In the genomic region with DNA sequence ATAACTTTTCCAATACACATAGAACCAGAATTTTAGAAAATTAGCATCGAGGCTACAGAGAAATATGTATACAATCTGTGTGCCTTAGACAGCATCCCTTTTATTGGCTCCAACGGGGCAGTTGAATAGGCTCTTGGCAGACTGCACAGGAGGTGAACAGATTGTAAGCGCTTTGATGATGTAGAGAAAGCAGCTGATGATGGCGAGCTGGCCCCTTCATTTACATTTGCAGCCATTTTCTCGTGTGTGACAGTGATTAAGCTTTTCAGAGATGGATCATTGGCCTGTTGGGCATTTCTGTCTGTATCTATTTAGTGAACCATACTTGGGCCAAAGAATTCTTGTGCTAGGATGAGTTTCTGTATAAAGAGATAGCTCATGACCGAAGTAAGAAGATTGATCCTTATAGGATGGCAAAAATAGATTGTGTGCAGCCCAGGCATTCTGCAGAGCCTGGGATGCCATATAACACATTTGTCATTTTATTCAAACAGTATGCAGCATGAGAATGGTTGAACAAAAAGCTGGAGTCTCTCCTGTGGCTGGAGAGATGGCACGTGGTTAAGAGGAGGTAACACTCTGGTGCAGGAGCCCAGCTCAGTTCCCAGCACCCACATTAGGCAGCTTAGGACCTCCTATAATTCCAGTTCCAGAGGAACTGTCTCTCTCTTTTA, we compare ENCODE assay signal across 15 mouse cellular contexts.
A peak's percentile ranks its signal among the peaks of the same experiment; 100 is the strongest.
DNase-seq lines count a peak whose midpoint lies in the region; ATAC-seq lines count a peak whose summit lies in the region.
"Had no signal": no experiment of that assay in that cellular context is flagged by ENCODE, and none has a peak within 500 bp of the region (broad histone marks: within the 10 kb centered on the region; RNA-seq: fewer than 3 reads in every experiment).

No protein-coding gene starts in this region.

- H3K9ac ChIP-seq in hindbrain, embryonic 12.5 days, result no peak overlapping the region
- no peak overlapping the region for H3K9ac ChIP-seq in hindbrain, embryonic 11.5 days (ENCODE audit: low read depth, low read length)
- H3K9ac ChIP-seq in neural tube, embryonic 13.5 days, result no peak overlapping the region
- H3K9ac ChIP-seq in hindbrain, embryonic 16.5 days (ENCODE audit: low read depth, low read length), result no peak overlapping the region
- H3K9ac ChIP-seq in heart, embryonic 11.5 days (ENCODE audit: low read depth, low read length), result no peak overlapping the region
- H3K9ac ChIP-seq: heart, embryonic 15.5 days; intestine, embryonic 15.5 days; liver, embryonic 15.5 days had no signal

- H3K27ac ChIP-seq in hindbrain, embryonic 12.5 days, result peak overlapping the region; percentile 1; the same call in 1 of the 2 replicates
- no peak overlapping the region; the same call in 1 of the 2 replicates for H3K27ac ChIP-seq in hindbrain, embryonic 11.5 days (ENCODE audit: low read depth, low read length)
- peak overlapping the region; percentile 42 for H3K27ac ChIP-seq in neural tube, embryonic 13.5 days (replicated peaks)
- H3K27ac ChIP-seq in hindbrain, embryonic 16.5 days (ENCODE audit: low read depth, low read length), result 0 out of 2 replicates have a peak overlapping the region, but pooled peaks have one; percentile 25
- H3K27ac ChIP-seq in heart, embryonic 11.5 days (ENCODE audit: low read depth, low read length), result no peak overlapping the region
- H3K27ac ChIP-seq: heart, embryonic 15.5 days; intestine, embryonic 15.5 days; left cerebral cortex, adult 2 months; liver, embryonic 15.5 days had no signal

- DNase-seq in hindbrain, embryonic 11.5 days (ENCODE audit: low spot score), result no peak
- DNase-seq in neural tube, embryonic 10.5 days (ENCODE audit: extremely low spot score, low spot score), result no peak
- DNase-seq in thymus, postnatal 10 days (ENCODE audit: low spot score in 2 of 2), result no peak
- DNase-seq in testis, postnatal 14 days (ENCODE audit: low spot score), result no peak
- DNase-seq: adrenal gland, adult 8-10 months; gastrocnemius, postnatal 10 days; thymus, adult 18-20 months had no signal

- peaks cover under 1% of the 10 kb centered on the region for H3K4me1 ChIP-seq in hindbrain, embryonic 12.5 days
- H3K4me1 ChIP-seq in hindbrain, embryonic 11.5 days (replicated peaks; ENCODE audit: control insufficient read depth, insufficient read depth, low read length), result no peaks in the 10 kb centered on the region
- H3K4me1 ChIP-seq in neural tube, embryonic 13.5 days (replicated peaks), result peaks cover 16% of the 10 kb centered on the region
- H3K4me1 ChIP-seq in hindbrain, embryonic 16.5 days (ENCODE audit: control insufficient read depth, insufficient read depth, low read depth, low read length), result peaks cover under 1% of the 10 kb centered on the region
- no peaks in the 10 kb centered on the region for H3K4me1 ChIP-seq in heart, embryonic 11.5 days (ENCODE audit: control insufficient read depth, insufficient read depth, low read length)
- H3K4me1 ChIP-seq: heart, embryonic 15.5 days; intestine, embryonic 15.5 days; liver, embryonic 15.5 days had no signal

- H3K4me3 ChIP-seq in hindbrain, embryonic 12.5 days, result no peak overlapping the region
- no peak overlapping the region for H3K4me3 ChIP-seq in hindbrain, embryonic 11.5 days (ENCODE audit: low read depth, low read length)
- H3K4me3 ChIP-seq in neural tube, embryonic 13.5 days, result no peak overlapping the region
- no peak overlapping the region for H3K4me3 ChIP-seq in hindbrain, embryonic 16.5 days (ENCODE audit: low read length)
- H3K4me3 ChIP-seq in heart, embryonic 11.5 days (ENCODE audit: low read depth, low read length), result no peak overlapping the region
- H3K4me3 ChIP-seq: heart, embryonic 15.5 days; intestine, embryonic 15.5 days; left cerebral cortex, adult 2 months; liver, embryonic 15.5 days had no signal

- WGBS in hindbrain, embryonic 12.5 days, result 47% methylated on average over 7 of the region's 7 CpGs
- WGBS in hindbrain, embryonic 11.5 days, result 59% methylated on average over 7 of the region's 7 CpGs
- 39% methylated on average over 7 of the region's 7 CpGs for WGBS in neural tube, embryonic 13.5 days
- WGBS in hindbrain, embryonic 16.5 days, result 30% methylated on average over 7 of the region's 7 CpGs
- 79% methylated on average over 7 of the region's 7 CpGs for WGBS in heart, embryonic 11.5 days (ENCODE audit: insufficient replicate concordance)

- peak; percentile 29; the same call in 1 of the 2 replicates for ATAC-seq in hindbrain, embryonic 12.5 days (ENCODE audit: low FRiP score)
- no peak for ATAC-seq in hindbrain, embryonic 11.5 days (ENCODE audit: low FRiP score)
- ATAC-seq in neural tube, embryonic 13.5 days (ENCODE audit: low read depth), result peak; percentile 74
- ATAC-seq in hindbrain, embryonic 16.5 days, result peak; percentile 87
- ATAC-seq in heart, embryonic 11.5 days (replicated peaks; ENCODE audit: insufficient number of reproducible peaks, low FRiP score, low TSS enrichment), result no peak
- ATAC-seq: intestine, embryonic 15.5 days had no signal

- no peak overlapping the region for H3K4me2 ChIP-seq in hindbrain, embryonic 12.5 days (replicated peaks)
- no peak overlapping the region for H3K4me2 ChIP-seq in hindbrain, embryonic 11.5 days (replicated peaks; ENCODE audit: low read depth, low read length)
- no peak overlapping the region for H3K4me2 ChIP-seq in neural tube, embryonic 13.5 days
- no peak overlapping the region for H3K4me2 ChIP-seq in hindbrain, embryonic 16.5 days (ENCODE audit: low read length)
- H3K4me2 ChIP-seq in heart, embryonic 11.5 days, result no peak overlapping the region
- H3K4me2 ChIP-seq: heart, embryonic 15.5 days; intestine, embryonic 15.5 days; liver, embryonic 15.5 days had no signal

- no peaks in the 10 kb centered on the region; the same call in 1 of the 2 replicates for H3K9me3 ChIP-seq in hindbrain, embryonic 12.5 days (replicated peaks)
- no peaks in the 10 kb centered on the region for H3K9me3 ChIP-seq in hindbrain, embryonic 11.5 days (ENCODE audit: control insufficient read depth, low read length)
- H3K9me3 ChIP-seq in neural tube, embryonic 13.5 days, result peaks cover 5% of the 10 kb centered on the region
- H3K9me3 ChIP-seq in hindbrain, embryonic 16.5 days (ENCODE audit: control insufficient read depth, low read length), result 0 out of 2 replicates have a peak, but pooled peaks cover 3% of the 10 kb centered on the region
- no peaks in the 10 kb centered on the region for H3K9me3 ChIP-seq in heart, embryonic 11.5 days (replicated peaks; ENCODE audit: control insufficient read depth, low read length)
- H3K9me3 ChIP-seq: heart, embryonic 15.5 days; intestine, embryonic 15.5 days; liver, embryonic 15.5 days had no signal

- H3K36me3 ChIP-seq in hindbrain, embryonic 12.5 days, result no peaks in the 10 kb centered on the region; the same call in 1 of the 2 replicates
- no peaks in the 10 kb centered on the region for H3K36me3 ChIP-seq in hindbrain, embryonic 11.5 days (ENCODE audit: control insufficient read depth, insufficient read depth, low read length)
- H3K36me3 ChIP-seq in neural tube, embryonic 13.5 days, result 0 out of 2 replicates have a peak, but pooled peaks cover 5% of the 10 kb centered on the region
- H3K36me3 ChIP-seq in hindbrain, embryonic 16.5 days (ENCODE audit: control insufficient read depth, insufficient read depth, low read length), result no peaks in the 10 kb centered on the region
- no peaks in the 10 kb centered on the region for H3K36me3 ChIP-seq in heart, embryonic 11.5 days (ENCODE audit: control insufficient read depth, insufficient read depth, low read length)
- H3K36me3 ChIP-seq: heart, embryonic 15.5 days; intestine, embryonic 15.5 days; liver, embryonic 15.5 days had no signal

- H3K27me3 ChIP-seq in hindbrain, embryonic 12.5 days, result no peaks in the 10 kb centered on the region
- no peaks in the 10 kb centered on the region for H3K27me3 ChIP-seq in hindbrain, embryonic 11.5 days (ENCODE audit: control insufficient read depth, insufficient read depth, low read length)
- no peaks in the 10 kb centered on the region for H3K27me3 ChIP-seq in neural tube, embryonic 13.5 days
- H3K27me3 ChIP-seq in hindbrain, embryonic 16.5 days (replicated peaks; ENCODE audit: control insufficient read depth, insufficient read depth, low read length), result no peaks in the 10 kb centered on the region
- no peaks in the 10 kb centered on the region for H3K27me3 ChIP-seq in heart, embryonic 11.5 days (ENCODE audit: control insufficient read depth, insufficient read depth, low read length)
- H3K27me3 ChIP-seq: intestine, embryonic 15.5 days; liver, embryonic 15.5 days had no signal

Comparison
In these comparisons a context has a peak if more than half of its experiments do, and no peak if none do; other contexts are left out.
1. ATAC-seq: peak in hindbrain, embryonic 12.5 days (single experiment), neural tube, embryonic 13.5 days (single experiment) and hindbrain, embryonic 16.5 days (single experiment); none in hindbrain, embryonic 11.5 days (single experiment) and heart, embryonic 11.5 days (single experiment).
2. H3K27ac ChIP-seq: peak in hindbrain, embryonic 12.5 days (single experiment), neural tube, embryonic 13.5 days (single experiment) and hindbrain, embryonic 16.5 days (single experiment); none in hindbrain, embryonic 11.5 days (single experiment) and heart, embryonic 11.5 days (single experiment).